Mouse (Mus musculus): ENCODE results near the gene Pcolce2. TPM values are rescaled to one million over a fixed set of nuclear protein-coding genes. Genes with fewer than 3 reads are reported as not detected.

Pcolce2 gene
- polyA plus RNA-seq, 1 experiment from 2014 or later, result 4.9 TPM

- 46% methylated on average over 10 of the region's 10 CpGs for WGBS
- H3K9me3 ChIP-seq, result no peaks in the 10 kb centered on the region
- H3K4me3 ChIP-seq, result no peak overlapping the region
- ATAC-seq (ENCODE audit: low read depth), result peak; percentile 74
- H3K9ac ChIP-seq, result no peak overlapping the region
- H3K4me2 ChIP-seq, result no peak overlapping the region
- no peaks in the 10 kb centered on the region for H3K36me3 ChIP-seq
- H3K4me1 ChIP-seq (replicated peaks), result peaks cover 23% of the 10 kb centered on the region
- H3K27ac ChIP-seq (replicated peaks), result no peak overlapping the region
- H3K27me3 ChIP-seq, result no peaks in the 10 kb centered on the region
Observed at GRCm38 (mm10) chr9:95664290-95664989, 27.0 kb downstream of the Pcolce2 start.

DNA sequence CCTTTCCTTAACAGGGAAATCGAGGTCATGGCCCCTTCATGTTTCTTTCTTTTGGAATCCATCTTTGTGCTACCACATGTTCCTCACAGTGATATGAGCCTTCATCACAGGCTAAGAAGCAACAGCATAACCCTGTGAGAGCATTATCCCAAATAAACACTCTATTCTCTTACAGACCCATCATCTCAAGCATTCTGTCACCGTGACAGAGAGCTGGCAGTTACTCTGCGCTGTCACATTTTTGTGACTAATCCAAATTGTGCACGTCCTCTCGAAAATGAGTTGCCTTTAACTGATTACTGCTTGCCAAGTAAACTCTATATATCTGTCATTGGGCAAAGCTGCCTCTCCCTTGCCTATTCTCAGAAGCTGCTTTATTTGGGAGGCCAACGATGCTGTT is 28.4 kb downstream of the Pcolce2 start:
- Histone ChIP-seq H3K4me3 (no peak overlapping the region), H3K9me3 (no peaks in the 10 kb centered on the region), H3K4me2 (no peak overlapping the region), H3K27ac (replicated peaks) (no peak overlapping the region), H3K9ac (no peak overlapping the region), H3K36me3 (no peaks in the 10 kb centered on the region), H3K27me3 (no peaks in the 10 kb centered on the region), H3K4me1 (replicated peaks) (peaks cover 23% of the 10 kb centered on the region)
- ATAC-seq (ENCODE audit: low read depth), result no peak
- 86% methylated on average over 6 of the region's 6 CpGs for WGBS

DNA sequence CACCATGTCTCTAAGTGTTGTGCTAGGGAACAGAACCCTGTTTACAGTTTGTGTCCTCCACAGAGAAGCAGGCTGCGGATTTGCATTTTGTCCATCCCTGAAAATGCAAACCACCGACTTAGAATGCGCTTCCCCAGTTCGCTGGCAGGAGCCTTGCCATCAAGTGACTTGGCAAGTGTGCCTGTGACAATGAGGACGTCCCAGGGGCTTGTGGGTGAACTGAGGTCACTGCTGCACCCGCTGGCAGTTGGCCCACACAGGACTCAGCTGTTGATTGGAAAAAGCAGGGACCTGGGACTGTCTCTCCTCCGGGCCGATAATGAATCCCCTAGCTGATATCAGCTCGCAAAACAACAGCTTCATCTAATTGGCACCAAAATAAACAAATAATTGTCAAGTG is 30.4 kb downstream of the Pcolce2 start:
- H3K36me3 ChIP-seq, result no peaks in the 10 kb centered on the region
- H3K4me1 ChIP-seq (replicated peaks), result peaks cover 23% of the 10 kb centered on the region
- H3K27me3 ChIP-seq, result no peaks in the 10 kb centered on the region
- H3K9me3 ChIP-seq, result no peaks in the 10 kb centered on the region
- H3K4me2 ChIP-seq, result no peak overlapping the region
- WGBS, result 32% methylated on average over 9 of the region's 9 CpGs
- peak; percentile 77 for ATAC-seq (ENCODE audit: low read depth)
- no peak overlapping the region for H3K4me3 ChIP-seq
- peak overlapping the region; percentile 52; the same call in 1 of the 2 replicates for H3K27ac ChIP-seq (replicated peaks)
- H3K9ac ChIP-seq, result no peak overlapping the region

GRCm38 (mm10) chr9:95668306-95668705 is 30.9 kb downstream of the Pcolce2 start:
- no peak overlapping the region for H3K9ac ChIP-seq
- no peaks in the 10 kb centered on the region for H3K9me3 ChIP-seq
- H3K4me3 ChIP-seq, result no peak overlapping the region
- no peaks in the 10 kb centered on the region for H3K27me3 ChIP-seq
- no peak for ATAC-seq (ENCODE audit: low read depth)
- peaks cover 23% of the 10 kb centered on the region for H3K4me1 ChIP-seq (replicated peaks)
- H3K27ac ChIP-seq (replicated peaks), result 0 out of 2 replicates have a peak overlapping the region, but pooled peaks have one; percentile 52
- WGBS, result 60% methylated on average over 5 of the region's 5 CpGs
- no peaks in the 10 kb centered on the region for H3K36me3 ChIP-seq
- no peak overlapping the region for H3K4me2 ChIP-seq

- H3K9me3 ChIP-seq, result no peaks in the 10 kb centered on the region
- H3K4me3 ChIP-seq, result no peak overlapping the region
- H3K36me3 ChIP-seq, result no peaks in the 10 kb centered on the region
- no peak overlapping the region for H3K4me2 ChIP-seq
- no peak overlapping the region for H3K9ac ChIP-seq
- no peak overlapping the region for H3K27ac ChIP-seq (replicated peaks)
- ATAC-seq (ENCODE audit: low read depth), result no peak
- peaks cover 9% of the 10 kb centered on the region for H3K4me1 ChIP-seq (replicated peaks)
- WGBS, result 95% methylated on average over 3 of the region's 3 CpGs
- H3K27me3 ChIP-seq, result no peaks in the 10 kb centered on the region
Observed at GRCm38 (mm10) chr9:95672331-95672730, 34.9 kb downstream of the Pcolce2 start.

DNA sequence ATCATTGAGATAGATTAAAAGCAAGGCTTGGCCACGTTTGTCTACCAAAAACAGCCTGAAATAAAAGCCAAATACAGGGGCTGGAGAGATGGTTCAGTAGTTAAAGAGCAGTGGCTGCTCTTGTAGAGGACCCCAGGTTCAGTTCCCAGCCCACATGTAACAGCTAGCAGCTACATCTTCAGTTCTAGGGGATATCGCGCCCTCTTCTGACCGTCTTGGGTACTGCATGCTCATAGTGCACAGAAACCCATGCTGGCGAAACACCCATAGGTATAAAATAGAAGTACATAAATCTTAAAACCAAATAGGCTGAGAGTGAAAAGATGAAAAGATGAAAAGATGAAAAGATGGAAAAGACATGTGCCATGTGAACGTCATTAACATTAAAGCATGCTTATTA is 35.4 kb downstream of the Pcolce2 start:
- Histone ChIP-seq H3K9me3 (no peaks in the 10 kb centered on the region), H3K4me1 (replicated peaks) (peaks cover 6% of the 10 kb centered on the region), H3K4me2 (no peak overlapping the region), H3K27ac (replicated peaks) (no peak overlapping the region), H3K36me3 (no peaks in the 10 kb centered on the region), H3K9ac (no peak overlapping the region), H3K27me3 (no peaks in the 10 kb centered on the region), H3K4me3 (no peak overlapping the region)
- ATAC-seq (ENCODE audit: low read depth), result no peak
- 84% methylated on average over 6 of the region's 6 CpGs for WGBS

DNA sequence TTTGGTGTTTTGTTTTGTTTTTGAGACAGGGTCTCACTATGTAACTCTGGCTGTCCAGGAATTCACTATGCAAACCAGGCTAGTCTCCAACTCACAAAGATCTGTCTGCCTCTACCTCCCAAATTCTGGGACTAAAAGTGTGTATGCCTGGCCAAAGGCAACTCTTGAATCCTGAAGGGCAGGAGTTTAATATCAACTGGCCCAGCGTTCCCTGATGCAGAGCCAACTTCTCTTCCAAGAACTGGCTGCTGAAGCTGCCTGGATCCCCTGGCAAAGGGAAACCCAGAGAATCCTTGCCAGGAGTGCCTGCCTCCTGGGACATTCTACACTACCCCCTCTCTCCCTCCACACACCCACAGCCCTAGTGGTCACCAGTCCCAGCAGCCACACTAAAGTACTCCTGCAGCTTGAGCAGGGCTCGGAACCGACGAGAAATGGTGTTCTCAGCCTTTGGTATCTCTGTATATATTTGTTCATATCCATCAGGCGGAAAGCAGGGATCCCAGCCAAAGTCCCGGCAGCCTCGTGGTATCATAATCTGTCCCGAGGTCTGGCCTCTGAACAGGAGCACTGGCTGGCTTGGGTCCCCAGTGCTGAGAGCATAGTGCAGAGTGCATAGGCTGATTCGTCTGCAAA is 37.8 kb downstream of the Pcolce2 start:
- WGBS, result 87% methylated on average over 9 of the region's 9 CpGs
- ATAC-seq (ENCODE audit: low read depth), result no peak
- Histone ChIP-seq H3K9ac (no peak overlapping the region), H3K36me3 (no peaks in the 10 kb centered on the region), H3K9me3 (no peaks in the 10 kb centered on the region), H3K27ac (replicated peaks) (no peak overlapping the region), H3K27me3 (no peaks in the 10 kb centered on the region), H3K4me2 (no peak overlapping the region), H3K4me1 (replicated peaks) (no peaks in the 10 kb centered on the region), H3K4me3 (no peak overlapping the region)

GRCm38 (mm10) chr9:95676021-95676420 is 38.6 kb downstream of the Pcolce2 start:
- no peaks in the 10 kb centered on the region for H3K27me3 ChIP-seq
- no peak overlapping the region for H3K4me2 ChIP-seq
- no peak overlapping the region for H3K4me3 ChIP-seq
- no peak overlapping the region for H3K9ac ChIP-seq
- no peaks in the 10 kb centered on the region for H3K36me3 ChIP-seq
- no peaks in the 10 kb centered on the region for H3K9me3 ChIP-seq
- H3K4me1 ChIP-seq (replicated peaks), result no peaks in the 10 kb centered on the region
- no peak overlapping the region for H3K27ac ChIP-seq (replicated peaks)
- WGBS, result 97% methylated on average over 4 of the region's 4 CpGs
- no peak for ATAC-seq (ENCODE audit: low read depth)

- Histone ChIP-seq H3K27me3 (no peaks in the 10 kb centered on the region), H3K36me3 (no peaks in the 10 kb centered on the region), H3K9me3 (no peaks in the 10 kb centered on the region), H3K9ac (no peak overlapping the region), H3K4me3 (no peak overlapping the region), H3K4me2 (no peak overlapping the region), H3K27ac (replicated peaks) (no peak overlapping the region), H3K4me1 (replicated peaks) (no peaks in the 10 kb centered on the region)
- ATAC-seq (ENCODE audit: low read depth), result no peak
- 76% methylated on average over 7 of the region's 7 CpGs for WGBS
Observed at GRCm38 (mm10) chr9:95679966-95680365, 42.6 kb downstream of the Pcolce2 start.

DNA sequence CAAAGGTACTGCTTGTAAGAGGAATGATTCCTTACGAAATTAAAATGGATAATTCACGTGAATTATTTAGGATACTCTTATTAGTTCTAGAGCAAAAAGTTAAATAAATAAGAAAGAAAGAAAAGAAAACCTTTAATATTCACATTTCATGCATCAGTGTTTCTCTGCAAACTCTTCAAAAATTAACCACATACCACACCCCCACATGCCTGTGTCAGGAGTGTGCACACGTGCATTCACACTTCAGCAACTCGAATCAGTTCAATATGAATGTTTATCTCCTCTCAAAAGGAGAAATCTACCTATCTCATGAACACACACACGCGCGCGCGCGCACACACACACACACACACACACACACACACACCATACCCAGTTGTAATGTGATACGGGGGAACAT is 43.3 kb downstream of the Pcolce2 start:
- 92% methylated on average over 11 of the region's 11 CpGs for WGBS
- Histone ChIP-seq H3K9me3 (no peaks in the 10 kb centered on the region), H3K4me3 (no peak overlapping the region), H3K4me1 (replicated peaks) (no peaks in the 10 kb centered on the region), H3K4me2 (no peak overlapping the region), H3K27ac (replicated peaks) (no peak overlapping the region), H3K9ac (no peak overlapping the region), H3K27me3 (no peaks in the 10 kb centered on the region), H3K36me3 (no peaks in the 10 kb centered on the region)
- ATAC-seq (ENCODE audit: low read depth), result no peak

- WGBS, result 56% methylated on average over 11 of the region's 11 CpGs
- Histone ChIP-seq H3K27me3 (no peaks in the 10 kb centered on the region), H3K4me3 (no peak overlapping the region), H3K4me2 (no peak overlapping the region), H3K9ac (no peak overlapping the region), H3K4me1 (replicated peaks) (no peaks in the 10 kb centered on the region), H3K36me3 (no peaks in the 10 kb centered on the region), H3K27ac (replicated peaks) (no peak overlapping the region), H3K9me3 (no peaks in the 10 kb centered on the region)
- no peak for ATAC-seq (ENCODE audit: low read depth)
Observed at GRCm38 (mm10) chr9:95685660-95686440, 48.4 kb downstream of the Pcolce2 start.

- H3K36me3 ChIP-seq, result no peaks in the 10 kb centered on the region
- no peaks in the 10 kb centered on the region for H3K9me3 ChIP-seq
- no peak overlapping the region for H3K4me2 ChIP-seq
- no peak overlapping the region for H3K4me3 ChIP-seq
- no peaks in the 10 kb centered on the region for H3K27me3 ChIP-seq
- no peak for ATAC-seq (ENCODE audit: low read depth)
- no peak overlapping the region for H3K27ac ChIP-seq (replicated peaks)
- 68% methylated on average over 3 of the region's 3 CpGs for WGBS
- H3K9ac ChIP-seq, result no peak overlapping the region
- no peaks in the 10 kb centered on the region for H3K4me1 ChIP-seq (replicated peaks)
Observed at GRCm38 (mm10) chr9:95688064-95688463, 50.7 kb downstream of the Pcolce2 start.

Measured in neural tube, embryonic 13.5 days (tissue).